Mouse (Mus musculus): ENCODE results near the gene Fabp1.

Fabp1 gene

GRCm38 (mm10) chr6:71212471-71212870 lies 12.8 kb downstream of the Fabp1 start:
- DNase-seq = no peak

GRCm38 (mm10) chr6:71221501-71221900 lies 21.9 kb downstream of the Fabp1 start:
- no peak for DNase-seq

GRCm38 (mm10) chr6:71224184-71224943 lies 24.7 kb downstream of the Fabp1 start:
- peak; percentile 20 for DNase-seq

GRCm38 (mm10) chr6:71226544-71226943 lies 26.9 kb downstream of the Fabp1 start:
- DNase-seq = no peak

GRCm38 (mm10) chr6:71227157-71227770 lies 27.6 kb downstream of the Fabp1 start:
- no peak for DNase-seq

- no peak for DNase-seq
Observed at GRCm38 (mm10) chr6:71235121-71235520, 35.5 kb downstream of the Fabp1 start.

GRCm38 (mm10) chr6:71235944-71236343 lies 36.3 kb downstream of the Fabp1 start:
- DNase-seq = no peak

GRCm38 (mm10) chr6:71236506-71236905 lies 36.9 kb downstream of the Fabp1 start:
- DNase-seq = no peak

- DNase-seq = peak; percentile 24
Observed at GRCm38 (mm10) chr6:71237031-71237431, 37.4 kb downstream of the Fabp1 start.

GRCm38 (mm10) chr6:71239069-71239750 lies 39.6 kb downstream of the Fabp1 start:
- no peak for DNase-seq

GRCm38 (mm10) chr6:71240831-71241230 lies 41.2 kb downstream of the Fabp1 start:
- DNase-seq = no peak

- DNase-seq = no peak
Observed at GRCm38 (mm10) chr6:71242811-71243210, 43.2 kb downstream of the Fabp1 start.

GRCm38 (mm10) chr6:71243258-71243657 lies 43.6 kb downstream of the Fabp1 start:
- no peak for DNase-seq

GRCm38 (mm10) chr6:71248420-71248819 lies 48.8 kb downstream of the Fabp1 start:
- DNase-seq = no peak

- DNase-seq = no peak
Observed at GRCm38 (mm10) chr6:71249615-71250014, 50.0 kb downstream of the Fabp1 start.

GRCm38 (mm10) chr6:71250951-71251350 lies 51.3 kb downstream of the Fabp1 start:
- no peak for DNase-seq

GRCm38 (mm10) chr6:71254456-71254855 lies 54.8 kb downstream of the Fabp1 start:
- no peak for DNase-seq
